Mouse (Mus musculus) olfactory bulb, adult 2 months (tissue): ENCODE measurements around the gene Tbc1d2b.

ENCODE experiments used
- CTCF ChIP-seq: fragments of 200-500 bp; IDR thresholded peaks from 2 replicates; pipeline ENCODE4 v1.5.1; 2012; ENCODE audit warnings: low read depth, mild to moderate bottlenecking, low read length, moderate library complexity; ENCODE audit not compliant: insufficient read depth
- POLR2A ChIP-seq: fragments of 200-500 bp; IDR thresholded peaks from 2 replicates; pipeline ENCODE4 v1.6.1; 2012; ENCODE audit warnings: mild to moderate bottlenecking, low read depth, low read length, moderate library complexity; ENCODE audit not compliant: insufficient read depth

DNA sequence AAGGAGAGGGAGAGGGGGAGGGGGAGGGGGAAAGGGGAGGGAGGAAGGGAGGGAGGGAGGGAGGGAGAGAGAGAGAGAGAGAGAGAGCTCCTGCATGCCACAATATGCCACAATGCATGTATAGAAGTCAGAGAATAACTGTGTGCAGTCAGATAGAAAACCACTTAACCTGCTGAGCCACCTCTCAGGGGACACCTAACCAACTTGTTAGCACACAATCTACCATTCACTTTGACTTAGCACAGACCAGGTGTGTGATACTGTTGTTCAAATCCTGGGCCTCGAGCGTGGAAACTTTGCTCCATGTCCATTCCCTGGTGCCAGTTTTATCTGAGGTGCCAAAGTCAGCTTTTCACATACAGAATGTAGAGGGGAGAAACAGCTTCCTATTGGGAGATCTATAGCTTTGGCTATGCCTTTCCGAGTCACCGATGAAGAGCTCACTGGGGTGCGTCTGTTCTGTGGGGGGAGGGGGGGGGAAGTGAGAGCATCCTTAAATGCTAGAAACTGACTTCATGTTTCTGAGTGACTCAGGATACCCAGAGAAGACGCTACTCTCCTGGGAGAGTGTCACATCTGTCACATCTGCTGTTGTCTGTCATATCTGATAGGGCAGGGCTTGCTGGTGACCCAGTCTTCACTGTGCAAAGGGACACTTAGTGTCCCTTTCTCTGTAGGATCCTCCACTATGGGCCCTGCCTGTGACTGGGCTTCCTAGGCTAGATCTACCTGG is 88.8 kb downstream of the Tbc1d2b start:
- TF ChIP-seq POLR2A (no peak), CTCF (no peak)
